Mouse (Mus musculus) forebrain, embryonic 15.5 days (tissue): ENCODE measurements around the gene Tdgf1. TPM values are rescaled to one million over a fixed set of nuclear protein-coding genes. Genes with fewer than 3 reads are reported as not detected.
A peak's percentile ranks its signal among the peaks of the same experiment; 100 is the strongest.

Experiments
- ATAC-seq: fragments of 200-750 bp; cut with Nextera tagmentation; replicated peaks from 2 replicates; pipeline ENCODE4 v1.8.0; 2017; ENCODE audit warnings: mild to moderate bottlenecking, moderate TSS enrichment, moderate library complexity
- H3K27ac ChIP-seq: fragments of 300-500 bp; sonication (generic); replicated peaks from 2 replicates; pipeline ENCODE4 v1.5.1; 2015; ENCODE audit warnings: mild to moderate bottlenecking, inconsistent platforms
- H3K27me3 ChIP-seq: fragments of 300-500 bp; sonication (generic); 2 replicates; pipeline ENCODE4 v1.6.1; 2015; ENCODE audit warnings: inconsistent platforms
- H3K36me3 ChIP-seq: fragments of 300-500 bp; sonication (generic); 2 replicates; pipeline ENCODE4 v1.6.1; 2015; ENCODE audit warnings: mild to moderate bottlenecking, inconsistent platforms
- H3K4me1 ChIP-seq: fragments of 300-500 bp; sonication (generic); 2 replicates; pipeline ENCODE4 v1.6.1; 2015; ENCODE audit warnings: inconsistent platforms
- H3K4me2 ChIP-seq: fragments of 300-500 bp; sonication (generic); replicated peaks from 2 replicates; pipeline ENCODE4 v1.6.1; 2015; ENCODE audit warnings: mild to moderate bottlenecking, inconsistent platforms
- H3K4me3 ChIP-seq: fragments of 300-500 bp; sonication (generic); 2 replicates; pipeline ENCODE4 v1.5.1; 2015; ENCODE audit warnings: mild to moderate bottlenecking, inconsistent platforms
- H3K9ac ChIP-seq: fragments of 300-500 bp; sonication (generic); replicated peaks from 2 replicates; pipeline ENCODE4 v1.6.1; 2015; ENCODE audit warnings: mild to moderate bottlenecking, inconsistent platforms
- H3K9me3 ChIP-seq: fragments of 300-500 bp; sonication (generic); 2 replicates; pipeline ENCODE4 v1.6.1; 2016; ENCODE audit warnings: inconsistent platforms
- WGBS: fragments of 180-500 bp; shearing (Covaris S2); methylation state at CpG from one replicate; pipeline ENCODE4 v1.1.7; 2015; ENCODE audit warnings: mixed read lengths; 5-methylcytosine and 5-hydroxymethylcytosine counted together
- polyA plus RNA-seq: library from polyadenylated mRNA; unstranded; fragments of >200 nt; fragmentation: Nextera tagmentation; extraction: Ambion mirVana; gene quantifications from 2 replicates; pipeline ENCODE4 v1.2.1, GENCODE M21; 2015

The Tdgf1 gene
- polyA plus RNA-seq, 1 experiment from 2014 or later = not detected

GRCm38 (mm10) chr9:110902271-110902670 lies 43.7 kb downstream of the Tdgf1 start:
- WGBS = 69% methylated on average over 4 of the region's 4 CpGs
- Histone ChIP-seq H3K27me3 (no peaks in the 10 kb centered on the region), H3K4me3 (no peak overlapping the region), H3K9me3 (no peaks in the 10 kb centered on the region), H3K4me2 (no peak overlapping the region), H3K27ac (no peak overlapping the region), H3K36me3 (no peaks in the 10 kb centered on the region), H3K4me1 (no peaks in the 10 kb centered on the region), H3K9ac (no peak overlapping the region)
- no peak for ATAC-seq

- no peaks in the 10 kb centered on the region for H3K9me3 ChIP-seq
- H3K4me3 ChIP-seq = no peak overlapping the region
- no peak overlapping the region for H3K27ac ChIP-seq
- H3K9ac ChIP-seq = no peak overlapping the region
- WGBS = 76% methylated on average over 6 of the region's 6 CpGs
- peaks cover 4% of the 10 kb centered on the region; the same call in 1 of the 2 replicates for H3K4me1 ChIP-seq
- ATAC-seq = no peak
- no peaks in the 10 kb centered on the region for H3K27me3 ChIP-seq
- no peaks in the 10 kb centered on the region for H3K36me3 ChIP-seq
- H3K4me2 ChIP-seq = no peak overlapping the region
Measured at GRCm38 (mm10) chr9:110901204-110901603, 44.8 kb downstream of the Tdgf1 start.

GRCm38 (mm10) chr9:110899451-110900008 lies 46.4 kb downstream of the Tdgf1 start:
- H3K27me3 ChIP-seq = no peaks in the 10 kb centered on the region
- H3K9ac ChIP-seq = no peak overlapping the region
- no peaks in the 10 kb centered on the region for H3K36me3 ChIP-seq
- peaks cover 8% of the 10 kb centered on the region; the same call in 1 of the 2 replicates for H3K4me1 ChIP-seq
- WGBS = 63% methylated on average over 10 of the region's 10 CpGs
- H3K4me2 ChIP-seq = no peak overlapping the region
- no peak for ATAC-seq
- H3K9me3 ChIP-seq = no peaks in the 10 kb centered on the region
- no peak overlapping the region for H3K27ac ChIP-seq
- H3K4me3 ChIP-seq = no peak overlapping the region

GRCm38 (mm10) chr9:110896595-110896994 lies 49.4 kb downstream of the Tdgf1 start:
- 0 out of 2 replicates have a peak, but pooled peaks have one; percentile 48 for ATAC-seq
- Histone ChIP-seq H3K9ac (no peak overlapping the region), H3K27me3 (no peaks in the 10 kb centered on the region), H3K4me3 (no peak overlapping the region), H3K27ac (no peak overlapping the region), H3K36me3 (no peaks in the 10 kb centered on the region), H3K4me1 (peaks cover 8% of the 10 kb centered on the region; the same call in 1 of the 2 replicates), H3K9me3 (no peaks in the 10 kb centered on the region), H3K4me2 (0 out of 2 replicates have a peak overlapping the region, but pooled peaks have one; percentile 12)
- 9% methylated on average over 6 of the region's 6 CpGs for WGBS

GRCm38 (mm10) chr9:110895994-110896393 lies 50.0 kb downstream of the Tdgf1 start:
- Histone ChIP-seq H3K36me3 (no peaks in the 10 kb centered on the region), H3K27ac (no peak overlapping the region), H3K4me3 (no peak overlapping the region), H3K9me3 (no peaks in the 10 kb centered on the region), H3K4me1 (peaks cover 8% of the 10 kb centered on the region; the same call in 1 of the 2 replicates), H3K27me3 (no peaks in the 10 kb centered on the region), H3K9ac (no peak overlapping the region), H3K4me2 (0 out of 2 replicates have a peak overlapping the region, but pooled peaks have one; percentile 12)
- WGBS = 13% methylated on average over 7 of the region's 7 CpGs
- ATAC-seq = 0 out of 2 replicates have a peak, but pooled peaks have one; percentile 26

- no peak overlapping the region for H3K4me2 ChIP-seq
- no peak overlapping the region for H3K9ac ChIP-seq
- 63% methylated on average over 5 of the region's 5 CpGs for WGBS
Measured at GRCm38 (mm10) chr9:110895507-110895906, 50.5 kb downstream of the Tdgf1 start.

GRCm38 (mm10) chr9:110893429-110893828 lies 52.5 kb downstream of the Tdgf1 start:
- Histone ChIP-seq H3K4me3 (no peak overlapping the region), H3K4me1 (peaks cover 8% of the 10 kb centered on the region; the same call in 1 of the 2 replicates), H3K27ac (no peak overlapping the region), H3K27me3 (no peaks in the 10 kb centered on the region), H3K9me3 (no peaks in the 10 kb centered on the region), H3K4me2 (no peak overlapping the region), H3K36me3 (no peaks in the 10 kb centered on the region), H3K9ac (no peak overlapping the region)
- WGBS = 70% methylated on average over 10 of the region's 10 CpGs
- no peak for ATAC-seq

More at GRCm38 (mm10) chr9:110895507-110895906, 50.5 kb downstream of the Tdgf1 start:
- no peaks in the 10 kb centered on the region for H3K36me3 ChIP-seq
- H3K4me1 ChIP-seq = peaks cover 8% of the 10 kb centered on the region; the same call in 1 of the 2 replicates
- no peaks in the 10 kb centered on the region for H3K27me3 ChIP-seq
- H3K9me3 ChIP-seq = no peaks in the 10 kb centered on the region
- no peak for ATAC-seq
- H3K27ac ChIP-seq = no peak overlapping the region
- no peak overlapping the region for H3K4me3 ChIP-seq

- 84% methylated on average over 3 of the region's 3 CpGs for WGBS
- Histone ChIP-seq H3K36me3 (no peaks in the 10 kb centered on the region), H3K4me1 (peaks cover 8% of the 10 kb centered on the region; the same call in 1 of the 2 replicates), H3K27ac (no peak overlapping the region), H3K9me3 (no peaks in the 10 kb centered on the region), H3K9ac (no peak overlapping the region), H3K4me3 (no peak overlapping the region), H3K4me2 (no peak overlapping the region), H3K27me3 (no peaks in the 10 kb centered on the region)
- ATAC-seq = no peak
Measured at GRCm38 (mm10) chr9:110892552-110892951, 53.4 kb downstream of the Tdgf1 start.

GRCm38 (mm10) chr9:110891077-110891828 lies 54.7 kb downstream of the Tdgf1 start:
- WGBS = 84% methylated on average over 12 of the region's 12 CpGs
- Histone ChIP-seq H3K4me3 (no peak overlapping the region), H3K4me2 (no peak overlapping the region), H3K4me1 (peaks cover 5% of the 10 kb centered on the region; the same call in 1 of the 2 replicates), H3K27me3 (no peaks in the 10 kb centered on the region), H3K27ac (no peak overlapping the region), H3K9ac (no peak overlapping the region), H3K36me3 (no peaks in the 10 kb centered on the region), H3K9me3 (no peaks in the 10 kb centered on the region)
- no peak for ATAC-seq

- H3K4me3 ChIP-seq = no peak overlapping the region
- H3K36me3 ChIP-seq = no peaks in the 10 kb centered on the region
- H3K4me1 ChIP-seq = no peaks in the 10 kb centered on the region
- H3K9me3 ChIP-seq = no peaks in the 10 kb centered on the region
- H3K27me3 ChIP-seq = no peaks in the 10 kb centered on the region
- ATAC-seq = no peak
- no peak overlapping the region for H3K4me2 ChIP-seq
- H3K27ac ChIP-seq = no peak overlapping the region
- WGBS = 12% methylated on average over 21 of the region's 21 CpGs
- H3K9ac ChIP-seq = no peak overlapping the region
Measured at GRCm38 (mm10) chr9:110890026-110890783, 55.8 kb downstream of the Tdgf1 start.
